Mouse (Mus musculus): ENCODE data around the gene Msrb2. TPM values are rescaled to one million over a fixed set of nuclear protein-coding genes. Genes with fewer than 3 reads are reported as not detected.

The Msrb2 gene
- total RNA-seq (2023) = 4.4 TPM

DNA sequence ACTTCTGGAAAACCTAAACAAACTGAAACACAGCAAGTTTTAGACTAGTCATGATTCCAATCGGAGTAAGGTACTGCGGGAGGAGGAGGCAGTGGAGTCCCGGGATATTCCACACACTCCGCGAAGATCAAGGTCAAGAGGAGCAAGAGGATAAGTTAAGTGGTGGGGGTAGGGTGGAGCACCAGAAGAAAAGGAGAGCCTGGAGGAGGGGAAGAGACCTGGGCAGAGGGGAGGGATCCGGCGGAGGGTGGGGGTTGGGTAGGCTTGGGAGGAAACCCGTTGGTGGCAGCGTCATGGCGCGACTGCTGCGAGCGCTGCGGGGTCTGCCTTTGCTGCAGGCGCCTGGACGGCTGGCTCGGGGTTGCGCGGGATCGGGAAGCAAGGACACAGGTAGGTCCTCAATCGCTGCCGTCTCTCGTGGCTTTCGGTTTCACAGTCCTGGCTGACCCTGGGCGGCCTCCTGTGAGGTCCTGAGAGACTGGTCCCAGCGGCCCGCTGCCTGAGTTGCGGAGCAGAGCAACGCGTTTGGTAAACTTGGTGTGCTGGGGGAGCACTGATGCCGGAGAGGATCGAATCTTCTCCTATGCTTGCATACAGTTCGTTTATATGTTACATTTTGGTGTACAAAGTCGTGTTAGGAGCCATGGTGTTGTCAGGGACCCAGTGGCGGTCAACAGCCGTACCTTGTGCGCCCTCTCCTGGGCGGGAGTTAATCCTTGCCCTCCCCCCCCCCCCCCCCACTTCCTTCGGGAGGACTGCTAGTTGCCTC lies at the start of gene Msrb2:
TSS of gene Msrb2 (plus strand) at position 51 of the 769 bp plus-strand sequence.

Other genes starting within 250 kb of the Msrb2 start
- gene Armc3, start 172.1 kb upstream of the Msrb2 start, total RNA-seq (2023) = 0.70 TPM
- gene Ptf1a, start 74.2 kb downstream of the Msrb2 start, total RNA-seq (2023) = not detected
- gene 4921504E06Rik, start 182.5 kb downstream of the Msrb2 start, total RNA-seq (2023) = not detected

All from CD8-positive naive resting alpha-beta T cell, adult 57 days (primary cell).